Mouse (Mus musculus) frontal cortex, postnatal 36 days (tissue): ENCODE measurements around the gene Prrt2.
A peak's percentile ranks its signal among the peaks of the same experiment; 100 is the strongest.

Experiments used
- DNase-seq, 2 experiments: peaks; one replicate each; pipeline ENCODE4 v3.0.0; 2022; ENCODE audit warnings: low spot score in 2 of 2

Gene Prrt2

DNA sequence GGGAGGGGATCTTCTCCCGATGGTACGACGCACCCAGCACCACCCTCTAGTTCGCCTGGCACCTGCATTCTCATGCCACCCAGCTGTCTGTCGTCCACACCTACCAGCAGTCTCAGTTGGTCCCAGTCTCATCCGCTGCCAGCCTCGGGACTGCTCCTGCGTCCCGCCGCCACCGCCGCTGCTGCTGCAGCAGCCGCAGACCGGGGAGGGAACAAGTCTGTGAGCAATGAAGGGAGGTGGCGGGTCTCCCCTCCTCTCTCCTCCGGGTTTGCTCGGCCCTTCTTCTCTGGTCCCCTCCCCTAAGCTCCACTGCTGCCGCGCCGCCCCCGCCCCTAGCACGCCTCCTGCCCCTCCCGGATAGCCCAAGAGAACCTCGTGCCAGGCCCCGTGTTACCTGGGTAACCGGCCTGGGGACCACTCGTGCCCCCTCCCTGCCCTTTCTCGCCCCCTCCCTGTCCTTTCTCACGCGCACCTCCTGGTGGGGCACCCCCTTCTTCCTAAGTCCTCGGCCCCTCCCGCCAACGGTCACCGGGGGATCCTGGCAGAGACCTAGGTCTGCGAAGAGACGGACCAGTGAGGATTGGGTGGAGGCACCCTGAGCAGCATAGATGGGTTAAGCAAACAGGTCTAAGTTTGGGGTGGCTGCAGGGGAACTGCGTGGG, at the start of gene Prrt2, which contains the start of gene Gm42742:
Gene Prrt2 (minus strand): TSS at position 311 of the 662 bp plus-strand sequence.
Gene Gm42742 (minus strand): TSS at position 197 of the 662 bp plus-strand sequence.
- DNase-seq = peak; percentile 71 to 75

DNA sequence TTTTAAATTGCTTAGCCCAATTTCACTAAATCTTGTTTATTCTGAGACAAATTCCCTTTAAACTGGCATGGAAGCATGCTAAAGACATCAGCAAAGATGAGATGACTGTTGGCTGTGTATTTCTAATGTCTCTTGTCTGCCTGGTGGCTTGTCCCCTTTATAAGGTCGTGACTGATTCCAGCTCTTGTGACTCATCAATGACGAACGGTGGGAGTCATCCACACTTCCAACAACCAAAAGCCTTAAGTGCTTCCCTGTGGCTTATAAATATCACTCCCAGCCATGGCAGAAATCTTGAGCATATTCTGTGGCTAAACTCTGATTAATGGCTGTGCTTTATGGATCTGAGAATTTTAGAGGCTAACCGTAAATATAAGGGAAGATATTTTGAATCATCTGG, 45.3 kb upstream of the Prrt2 start:
- no peak for DNase-seq

DNA sequence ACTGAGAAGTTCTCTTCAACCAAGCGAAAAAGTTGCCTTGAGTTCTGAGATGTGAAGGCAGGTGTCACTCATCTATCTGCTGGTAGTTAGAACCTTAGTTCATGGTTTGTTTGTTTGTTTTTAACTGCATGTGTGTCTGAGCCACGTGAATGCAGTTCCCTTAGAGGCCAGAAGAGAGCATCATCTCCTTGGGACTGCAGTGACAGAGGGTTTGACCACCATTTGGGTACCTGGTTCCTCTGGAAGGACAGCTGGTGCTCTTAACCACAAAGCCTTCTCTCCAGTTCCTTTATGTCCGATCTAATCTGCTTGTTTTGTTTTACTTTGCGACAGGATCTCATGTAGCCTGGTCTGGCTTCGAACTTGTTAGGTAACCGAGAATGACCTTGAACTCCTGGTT, 44.5 kb upstream of the Prrt2 start:
- no peak for DNase-seq

DNA sequence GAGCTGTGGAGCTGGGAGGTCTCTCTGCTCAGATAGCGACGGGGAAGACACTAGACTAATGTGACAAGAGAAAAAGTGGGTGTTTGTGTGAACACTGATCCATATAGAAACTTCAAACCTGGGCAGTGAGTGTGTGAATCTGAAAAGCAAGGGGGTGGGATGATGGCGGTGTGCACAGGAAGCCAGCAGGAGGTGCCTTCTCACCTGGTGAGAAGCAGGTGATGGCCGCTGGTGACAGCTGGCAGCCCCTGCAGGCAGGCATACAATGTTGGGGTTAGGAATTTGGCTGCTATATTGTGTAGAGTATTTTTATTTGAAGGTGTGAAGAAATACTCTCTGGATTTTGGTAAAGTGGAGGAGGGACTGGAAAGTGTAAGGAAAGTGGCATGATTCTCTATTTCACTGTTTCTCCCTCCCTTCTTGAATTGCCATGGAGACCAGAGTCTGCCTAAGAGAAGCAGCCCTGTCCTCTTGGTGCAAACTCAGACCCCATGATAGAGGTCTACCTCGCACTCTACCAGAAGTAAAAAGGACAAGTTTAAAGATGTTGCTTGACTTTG, 34.1 kb upstream of the Prrt2 start:
- DNase-seq = peak; percentile 17 to 29

DNA sequence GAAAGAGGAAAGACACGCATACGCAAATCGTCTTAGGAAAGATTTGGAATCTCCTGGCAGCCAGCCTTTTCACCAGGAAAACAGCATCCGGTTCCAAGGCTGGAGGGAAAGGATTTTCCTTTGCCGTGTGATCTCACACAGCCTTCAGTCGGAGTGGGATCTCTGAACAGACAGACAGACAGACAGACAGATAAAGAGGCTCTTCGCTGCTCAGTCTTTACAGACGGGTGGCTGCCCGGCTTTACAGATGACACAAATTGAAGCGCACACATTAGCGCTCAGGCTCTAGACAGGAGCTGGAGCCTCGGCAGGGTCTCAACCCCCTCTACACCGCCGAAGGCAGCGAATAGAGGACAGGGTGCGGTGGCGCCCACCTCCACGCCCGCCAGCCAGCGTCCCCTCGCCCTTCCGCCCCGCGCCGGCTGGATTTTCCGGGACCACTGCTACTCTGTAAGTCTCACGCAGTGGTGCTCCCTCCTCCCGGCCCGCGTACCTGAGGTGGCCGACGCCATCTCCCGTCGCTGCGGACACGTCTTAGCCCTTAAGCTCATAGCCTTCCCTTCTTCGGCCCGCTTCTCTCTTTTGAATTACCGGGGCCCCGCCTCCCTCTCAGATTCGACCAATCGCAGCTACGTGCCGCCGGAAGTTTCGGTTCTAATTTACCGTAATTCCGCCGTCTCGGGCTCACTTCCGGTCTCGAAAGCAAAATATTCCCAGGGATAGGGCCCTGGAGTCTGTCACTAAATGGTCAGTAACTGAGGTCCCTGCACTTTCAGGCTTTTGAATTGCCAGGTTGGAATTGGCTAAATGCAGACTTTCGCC, 21.1 kb upstream of the Prrt2 start, which contains the start of gene Kif22:
Gene Kif22 (minus strand): TSS at position 621 of the 822 bp plus-strand sequence.
- peak; percentile 87 to 91 for DNase-seq

DNA sequence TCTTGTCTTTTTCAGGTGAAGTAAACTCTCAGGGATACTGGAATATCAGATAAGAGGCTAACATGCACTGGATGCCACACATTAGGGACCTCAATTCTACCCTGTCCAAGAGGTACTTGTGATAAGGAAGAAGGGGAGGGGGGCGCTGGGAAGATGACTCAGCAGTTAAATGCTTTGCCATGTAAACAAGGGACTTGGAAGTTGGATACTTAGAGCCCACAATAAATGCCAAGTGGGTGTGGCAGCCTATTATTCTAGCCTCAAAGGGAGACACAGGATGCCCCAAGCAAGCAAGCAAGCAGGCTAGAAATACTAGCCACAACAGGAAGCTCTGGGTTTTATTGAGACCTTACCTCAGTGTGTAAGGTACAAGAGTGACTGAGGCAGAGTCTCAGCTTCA, 10.2 kb upstream of the Prrt2 start:
- no peak for DNase-seq

DNA sequence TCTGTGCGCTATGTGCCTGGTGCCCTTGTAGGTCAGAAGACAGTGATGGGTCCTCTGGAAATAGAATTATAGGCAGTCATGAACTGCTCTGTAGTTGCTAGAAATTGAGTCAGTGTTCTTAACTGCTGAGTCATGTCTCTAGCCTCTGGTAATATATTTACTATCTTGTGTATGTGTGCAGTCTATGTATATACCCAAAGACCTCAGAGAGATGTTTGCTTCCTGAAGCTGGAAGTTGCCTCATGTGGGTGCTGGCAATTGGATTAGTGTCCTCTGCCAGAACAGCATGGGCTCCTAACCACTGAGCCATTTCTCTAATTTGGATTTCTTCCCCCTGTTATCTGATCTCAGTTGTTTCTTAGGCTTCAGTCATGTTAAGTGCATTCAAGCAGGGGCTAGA, 9.2 kb upstream of the Prrt2 start:
- DNase-seq = no peak

DNA sequence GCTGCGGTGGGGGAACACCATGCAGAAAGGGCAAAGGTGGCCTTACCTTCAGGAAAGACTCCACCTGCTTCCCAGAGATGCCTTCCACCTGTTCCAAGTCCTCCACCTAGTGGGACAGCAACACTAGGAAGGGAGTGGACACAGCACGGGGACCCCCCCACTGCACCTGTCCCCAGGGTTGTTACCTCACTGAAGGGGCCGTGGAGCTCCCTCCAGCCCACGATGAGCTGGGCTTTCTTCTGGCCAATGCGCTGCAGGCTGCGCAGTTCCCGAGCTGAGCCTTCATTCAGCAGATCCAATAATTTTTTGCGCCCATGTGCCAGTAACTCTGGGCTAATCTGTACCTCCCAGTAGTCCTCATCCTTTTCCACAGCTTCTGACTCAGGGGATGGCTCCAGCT, 6.9 kb upstream of the Prrt2 start:
- peak in 1 of 2 experiments; percentile 45 for DNase-seq

DNA sequence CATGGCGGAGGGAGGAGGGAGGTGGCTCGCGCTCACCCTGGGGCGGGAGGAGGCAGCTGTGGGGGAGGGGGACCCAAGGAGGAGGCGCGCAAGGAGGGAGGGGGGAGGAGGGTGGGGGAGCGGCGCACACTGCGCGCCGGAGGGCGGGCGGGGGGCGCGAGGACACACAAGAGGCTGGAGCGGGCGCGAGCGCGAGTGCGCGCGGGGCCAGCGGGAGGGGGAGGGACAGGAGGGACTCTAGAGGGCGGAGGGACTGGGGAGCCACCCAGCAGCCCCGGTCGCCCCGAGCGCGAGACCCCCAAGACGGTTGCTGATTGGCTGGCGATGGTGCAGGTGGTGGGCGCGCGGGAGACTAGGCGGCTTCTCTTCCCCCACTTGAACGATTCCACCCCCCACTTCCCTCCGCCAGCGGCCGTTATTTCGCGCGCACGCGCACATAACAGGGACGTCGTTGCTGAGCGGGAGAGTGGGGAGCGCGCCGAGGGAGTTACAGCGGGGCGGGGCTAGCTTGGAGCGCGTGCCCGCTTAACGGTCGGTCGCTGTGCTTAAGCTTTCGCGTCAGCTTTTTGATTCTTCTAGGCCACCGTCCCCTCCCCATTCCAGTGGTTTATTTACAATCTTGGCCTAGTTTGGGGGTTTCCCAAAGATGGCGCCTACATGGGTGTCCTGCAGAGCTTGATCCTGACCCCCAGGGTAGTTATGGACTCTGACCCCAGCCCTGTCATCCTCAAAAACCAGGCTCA, 6.1 kb upstream of the Prrt2 start, which contains the start of gene Maz:
Gene Maz (minus strand): TSS at position 54 of the 743 bp plus-strand sequence.
- peak; percentile 99 for DNase-seq

DNA sequence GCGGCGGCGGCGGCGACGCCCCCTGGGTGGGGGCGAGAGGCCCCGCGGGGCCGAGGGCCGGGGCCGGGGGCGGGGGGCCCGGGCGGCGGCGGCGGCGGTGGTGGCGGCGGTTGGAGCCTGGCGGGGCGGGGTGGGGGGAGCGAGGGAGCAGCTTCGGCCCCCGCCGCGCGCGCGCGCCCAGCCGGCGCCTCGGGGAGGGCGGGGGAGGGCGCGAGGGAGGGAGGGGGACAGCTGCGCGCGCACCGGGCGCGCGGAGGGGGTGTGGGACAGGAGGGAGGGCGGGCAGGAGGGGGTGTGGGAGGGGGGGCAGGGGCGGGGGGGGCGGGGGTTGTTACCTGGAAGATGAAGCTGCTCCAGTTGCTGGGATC, 5.6 kb upstream of the Prrt2 start:
- DNase-seq = no peak

DNA sequence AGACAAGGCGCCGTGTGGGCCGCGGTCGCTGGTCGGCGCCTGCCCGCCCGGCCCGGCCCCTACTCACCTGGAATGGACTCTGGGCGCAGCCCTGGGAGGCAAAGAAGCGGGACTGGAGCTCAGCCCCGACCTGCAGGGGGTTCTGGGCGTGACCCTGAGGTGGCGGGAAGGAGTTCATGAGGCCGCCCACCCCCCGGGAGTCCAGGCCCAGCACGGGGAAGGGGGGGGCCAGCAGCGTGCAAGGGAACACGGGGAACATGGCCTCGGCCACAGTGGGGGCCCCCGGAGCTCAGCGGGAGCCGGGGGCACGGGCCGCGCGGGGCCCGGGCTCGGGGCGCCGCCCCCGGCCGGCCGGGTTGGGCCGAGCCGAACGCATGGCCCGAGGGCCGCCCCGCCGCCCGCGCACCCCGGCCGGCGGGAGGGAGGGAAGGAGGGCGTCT, 5.2 kb upstream of the Prrt2 start:
- DNase-seq = peak in 1 of 2 experiments; percentile 39

DNA sequence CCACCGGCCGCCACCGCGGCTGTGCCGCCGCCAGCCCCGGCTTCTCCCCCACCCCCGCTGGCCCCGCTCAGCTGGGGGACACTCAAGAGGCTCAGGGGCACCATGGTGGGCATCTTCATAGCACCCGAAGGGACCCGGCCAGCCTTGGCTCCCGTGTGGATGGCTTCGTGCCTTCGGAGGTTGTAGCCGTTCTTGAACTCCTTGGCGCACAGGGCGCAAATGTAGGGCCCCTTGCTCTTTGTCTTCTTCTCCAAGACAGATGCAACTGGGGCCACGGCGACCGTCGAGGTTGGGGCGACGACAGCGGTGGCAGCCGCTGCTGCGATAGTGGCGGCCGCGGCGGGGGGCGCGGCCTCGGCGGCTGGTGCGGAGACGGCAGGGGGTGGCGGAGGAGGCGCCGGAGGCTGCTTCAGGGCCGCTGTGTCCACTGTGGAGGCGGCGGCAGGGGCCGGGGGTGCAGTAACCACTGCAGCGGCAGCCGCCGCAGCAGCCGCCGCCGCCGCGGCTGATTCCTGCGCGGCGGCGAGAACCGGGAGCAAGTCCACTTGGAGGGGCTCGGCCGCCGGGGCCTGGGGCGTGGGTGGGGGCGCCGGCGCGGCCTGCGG, 4.6 kb upstream of the Prrt2 start:
- no peak for DNase-seq

DNA sequence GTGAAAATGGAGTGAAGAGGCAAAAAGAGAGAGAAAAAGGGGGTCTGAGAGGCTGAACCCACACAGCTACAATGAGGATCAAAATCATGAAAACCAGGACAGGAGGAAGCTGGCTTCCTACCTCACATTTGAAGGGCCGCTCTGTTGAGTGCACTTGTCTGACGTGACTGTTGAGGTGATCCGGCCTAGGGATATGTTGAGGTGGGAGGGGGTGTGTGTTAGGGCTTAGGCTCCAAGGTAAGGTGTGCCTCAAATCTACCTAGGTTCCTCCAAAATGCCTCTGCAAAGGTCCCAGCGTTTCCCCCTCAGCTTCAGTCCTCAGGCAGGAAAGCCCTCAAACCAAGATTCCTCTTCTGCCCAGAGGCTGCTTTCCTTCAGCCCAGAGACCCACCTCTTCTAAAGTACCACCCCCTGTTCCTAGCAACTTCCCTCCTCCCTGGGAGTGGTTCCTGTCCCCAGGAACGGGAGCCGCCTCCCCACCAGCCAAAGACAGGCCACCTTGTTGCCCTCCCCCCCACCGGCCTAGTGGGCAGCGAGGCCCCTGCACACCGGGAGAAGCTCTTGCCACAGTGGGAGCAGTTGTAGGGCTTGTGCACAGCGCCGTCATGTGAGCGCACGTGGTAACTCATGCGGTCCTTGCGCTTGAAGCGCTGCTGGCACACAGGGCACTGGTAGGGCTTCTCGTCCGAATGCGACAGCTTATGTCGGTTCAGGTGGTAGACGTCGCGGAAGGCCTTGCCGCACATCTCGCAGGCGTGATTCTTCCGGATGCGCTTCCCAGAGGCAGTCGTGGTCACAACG, 3.9 kb upstream of the Prrt2 start:
- peak; percentile 75 to 84 for DNase-seq

DNA sequence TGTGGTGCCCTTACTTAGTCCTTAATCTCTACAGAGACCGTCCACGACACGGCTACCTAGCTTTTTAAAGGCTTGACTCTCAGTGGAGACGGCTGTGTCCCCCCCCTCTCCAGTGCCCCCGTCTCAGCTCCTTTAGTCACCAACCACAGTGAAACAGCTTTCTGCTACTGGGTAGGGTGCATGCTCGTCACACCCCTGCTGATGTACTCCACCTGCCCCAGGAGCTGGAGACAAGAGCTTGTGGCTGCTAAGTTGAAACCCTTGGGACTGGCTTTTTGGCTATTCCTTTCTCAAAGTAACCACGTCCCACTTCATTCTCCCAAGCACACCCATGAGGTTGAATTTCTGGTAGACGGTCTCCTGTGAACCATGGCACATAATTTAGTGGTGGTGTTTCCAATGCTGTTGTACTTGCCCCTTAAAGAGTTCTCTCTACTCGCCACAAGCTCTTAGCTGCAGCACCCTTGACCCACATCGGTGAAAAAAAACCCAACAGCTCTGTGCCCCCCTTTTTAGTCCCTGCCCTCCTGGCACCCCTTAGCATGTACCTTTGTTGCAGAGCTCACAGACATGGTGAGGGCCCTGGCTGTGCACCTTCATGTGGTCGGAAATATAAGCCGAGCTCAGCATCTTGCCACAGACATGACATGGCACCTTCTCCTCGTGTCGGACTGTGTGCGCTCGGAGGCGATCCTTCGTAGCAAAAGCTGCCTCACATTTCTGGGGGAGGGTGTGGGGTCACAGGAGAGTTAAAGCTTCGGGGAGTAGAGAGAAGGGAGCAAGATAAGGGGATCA, 3.1 kb upstream of the Prrt2 start:
- peak in 1 of 2 experiments; percentile 12 for DNase-seq

DNA sequence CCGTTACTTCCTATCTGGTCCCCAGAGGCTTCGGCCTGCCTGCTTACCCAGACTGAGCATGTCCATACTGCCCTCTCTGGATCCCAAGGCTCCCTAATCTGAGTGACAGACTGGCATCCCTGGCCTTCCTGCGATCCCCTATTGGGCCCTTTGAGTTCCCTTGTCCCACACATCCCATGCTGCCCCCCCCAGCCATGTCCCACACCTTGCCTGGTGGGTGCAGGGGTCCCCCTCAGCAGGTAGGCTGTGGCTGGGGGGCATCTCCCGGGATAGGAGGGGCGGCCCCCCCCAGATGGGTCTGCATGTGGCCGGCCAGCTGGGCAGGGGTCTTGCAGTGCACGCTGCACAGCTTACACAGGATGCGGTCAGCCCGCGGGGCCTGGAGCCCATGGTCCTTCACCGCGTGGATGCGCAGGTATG, 2.3 kb upstream of the Prrt2 start:
- DNase-seq = no peak

DNA sequence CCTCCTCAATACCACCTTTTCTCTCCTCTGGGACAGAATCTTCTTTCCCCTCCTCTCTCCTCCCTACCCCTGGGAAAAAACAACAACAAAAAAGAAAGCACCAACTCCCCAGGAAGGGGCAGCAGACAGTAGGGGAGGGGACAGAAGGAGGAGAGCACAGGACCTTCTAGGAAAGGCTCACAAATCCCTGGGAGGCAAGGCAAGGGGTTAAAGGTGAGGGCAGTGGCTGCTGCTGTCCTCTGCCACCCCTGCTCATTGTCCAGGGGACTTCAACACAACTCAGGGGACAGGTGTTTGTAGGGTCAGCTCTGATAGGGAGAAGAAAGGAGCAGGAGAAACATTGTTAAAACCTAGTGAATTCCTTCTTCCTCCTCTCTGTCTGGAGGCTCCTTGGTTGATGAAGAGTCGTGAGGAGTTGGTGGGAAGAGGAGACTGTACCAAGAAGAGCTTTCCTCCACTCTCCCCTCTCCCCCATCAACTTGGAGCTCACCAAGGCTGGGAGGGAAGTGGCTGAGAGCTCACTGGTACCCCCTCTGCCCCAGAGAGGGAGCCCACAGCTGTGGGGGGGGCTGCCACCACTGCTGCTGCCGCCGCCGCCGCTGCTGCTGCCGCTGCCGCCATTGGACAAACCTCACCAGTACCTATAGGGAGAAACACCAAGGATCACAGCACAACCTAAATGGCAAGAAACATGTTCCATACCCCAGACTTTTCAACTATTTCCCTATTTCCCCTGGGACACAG, 1.7 kb upstream of the Prrt2 start:
- DNase-seq = no peak

DNA sequence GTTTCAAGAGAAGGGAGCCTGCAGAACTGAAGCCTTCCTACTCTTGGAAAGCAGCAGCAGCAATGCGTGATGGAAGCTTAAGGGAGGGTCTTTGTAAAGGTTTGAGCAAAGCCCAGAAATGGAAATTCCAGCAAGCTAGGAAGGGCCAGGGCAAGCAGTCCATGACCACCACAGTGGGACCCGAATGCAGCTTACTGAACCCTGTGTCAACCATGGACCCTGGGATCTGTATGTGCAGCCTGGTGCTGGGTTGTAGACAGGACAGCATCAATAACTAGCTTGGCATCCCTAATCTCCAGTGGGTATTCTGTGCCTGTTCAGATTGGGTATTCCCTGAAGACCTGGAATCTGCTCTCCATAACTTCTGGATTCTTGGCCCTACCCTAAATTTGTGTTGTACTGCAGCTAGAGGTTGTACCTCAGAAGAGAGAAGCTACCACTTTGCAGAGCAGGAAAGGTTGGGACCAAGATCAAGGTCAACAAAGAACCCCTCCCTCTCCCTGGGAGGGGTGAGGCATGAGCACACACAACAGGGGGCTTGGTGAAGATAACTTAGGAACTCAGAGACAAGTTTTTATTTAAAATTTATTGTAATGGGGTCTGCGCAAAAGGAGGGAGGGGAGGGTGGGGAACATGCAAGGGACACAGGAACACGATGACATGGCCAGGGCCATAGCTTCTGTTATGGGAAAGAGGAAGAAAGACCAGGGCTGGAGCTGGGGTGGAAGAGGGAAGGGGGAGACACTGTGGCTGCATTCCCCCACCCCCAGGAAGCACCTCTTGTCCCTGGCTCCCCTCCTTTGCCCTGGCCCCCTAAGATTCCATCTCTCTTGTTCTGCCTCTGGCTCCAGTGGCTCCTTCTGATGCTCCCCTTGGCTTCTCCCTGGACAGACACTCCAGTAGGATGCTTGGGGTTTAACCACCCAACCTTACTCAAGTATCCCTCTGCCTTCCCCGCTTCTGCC, 834 bp upstream of the Prrt2 start:
- peak in 1 of 2 experiments; percentile 46 for DNase-seq

DNA sequence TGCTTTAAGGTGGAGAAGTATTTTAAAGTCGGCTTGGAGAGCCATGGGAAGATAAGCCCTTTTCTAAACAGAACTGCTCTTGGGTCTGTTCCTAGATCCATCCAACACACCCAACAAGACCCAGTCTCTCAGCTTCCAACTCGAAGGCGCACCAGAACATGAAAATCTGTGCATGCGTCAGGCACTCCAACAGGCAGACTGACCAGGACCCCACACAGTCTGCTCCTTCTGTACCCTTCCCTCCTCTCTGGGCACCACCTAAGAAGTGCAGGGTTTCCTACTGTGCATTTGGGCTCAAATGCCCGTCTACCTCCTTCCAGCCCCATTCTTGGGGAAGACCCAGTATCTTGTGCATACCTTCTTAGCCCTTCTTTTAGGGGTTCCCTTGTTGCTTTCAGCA, 520 bp downstream of the Prrt2 start:
- no peak for DNase-seq
